Mouse (Mus musculus) brain, embryonic 14.5 days (tissue): ENCODE measurements at regions not wholly inside any gene's neighbourhood (a gene's known extent, or its start where the extent isn't known, plus 50 kb on each side); places are given as distances from the start of the nearest gene placed in this dataset.

Source experiments
- CTCF ChIP-seq: fragments of 200-500 bp; IDR thresholded peaks from 2 replicates; pipeline ENCODE4 v1.5.1; 2012; ENCODE audit warnings: inconsistent platforms, mild to moderate bottlenecking, moderate library complexity, borderline replicate concordance; ENCODE audit not compliant: insufficient read depth, insufficient read length; ENCODE audit errors: extremely low read depth
- POLR2A ChIP-seq: fragments of 200-500 bp; IDR thresholded peaks from 2 replicates; pipeline ENCODE4 v1.6.1; 2012; ENCODE audit warnings: mild to moderate bottlenecking, inconsistent platforms, borderline replicate concordance; ENCODE audit not compliant: poor library complexity, insufficient read depth, insufficient read length, severe bottlenecking; ENCODE audit errors: extremely low read depth

DNA sequence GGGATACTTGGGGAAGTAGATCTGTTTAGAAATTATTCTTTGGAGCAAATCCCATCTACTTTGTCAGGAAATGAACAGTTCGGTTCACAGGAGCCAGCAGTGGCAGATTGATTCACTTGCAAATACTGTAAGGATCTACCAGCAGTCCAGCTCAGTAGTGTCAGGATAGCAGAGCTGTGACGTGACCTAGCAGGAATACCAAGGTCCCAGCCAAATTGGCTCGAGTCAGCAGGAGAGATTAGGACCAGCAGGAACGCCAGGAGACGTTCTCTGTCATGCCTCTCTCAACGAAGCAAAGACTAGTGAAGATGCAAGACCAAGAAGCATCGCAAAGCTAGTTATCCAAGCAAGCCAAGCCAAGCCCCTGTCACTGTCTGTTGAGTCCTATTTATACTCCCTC, 210.2 kb upstream of the Atp6ap2 start:
- TF ChIP-seq POLR2A (no peak), CTCF (no peak)
